Mouse (Mus musculus) intestine, embryonic 16.5 days (tissue): ENCODE data around the gene Ddx52. TPM values are rescaled to one million over a fixed set of nuclear protein-coding genes. Genes with fewer than 3 reads are reported as not detected.

Experiments used
- ATAC-seq: fragments of 200-750 bp; cut with Nextera tagmentation; 2 replicates; pipeline ENCODE4 v1.8.0; 2017; ENCODE audit warnings: moderate TSS enrichment, moderate library complexity
- H3K27ac ChIP-seq: fragments of 300-500 bp; sonication (generic); 2 replicates; pipeline ENCODE4 v1.5.1; 2014; ENCODE audit warnings: mild to moderate bottlenecking, low read length
- H3K27me3 ChIP-seq: fragments of 300-500 bp; sonication (generic); replicated peaks from 2 replicates; pipeline ENCODE4 v1.6.1; 2014; ENCODE audit warnings: low read length, control low read depth, mixed read lengths; ENCODE audit not compliant: control insufficient read depth, insufficient read depth
- H3K36me3 ChIP-seq: fragments of 300-500 bp; sonication (generic); 2 replicates; pipeline ENCODE4 v1.6.1; 2014; ENCODE audit warnings: low read length, control low read depth; ENCODE audit not compliant: control insufficient read depth, insufficient read depth
- H3K4me1 ChIP-seq: fragments of 300-500 bp; sonication (generic); 2 replicates; pipeline ENCODE4 v1.6.1; 2014; ENCODE audit warnings: low read length, control low read depth, mixed read lengths; ENCODE audit not compliant: control insufficient read depth, insufficient read depth
- H3K4me2 ChIP-seq: fragments of 300-500 bp; sonication (generic); 2 replicates; pipeline ENCODE4 v1.6.1; 2014; ENCODE audit warnings: low read depth, low read length, control low read depth
- H3K4me3 ChIP-seq: fragments of 300-500 bp; sonication (generic); 2 replicates; pipeline ENCODE4 v1.5.1; 2014; ENCODE audit warnings: mild to moderate bottlenecking, low read length
- H3K9ac ChIP-seq: fragments of 300-500 bp; sonication (generic); 2 replicates; pipeline ENCODE4 v1.6.1; 2014; ENCODE audit warnings: low read depth, low read length
- H3K9me3 ChIP-seq: fragments of 300-500 bp; sonication (generic); 2 replicates; pipeline ENCODE4 v1.6.1; 2016; ENCODE audit warnings: low read length, control low read depth; ENCODE audit not compliant: control insufficient read depth
- WGBS: fragments of 180-500 bp; shearing (Covaris S2); extraction: QIAGEN DNeasy Blood & Tissue Kit; methylation state at CpG from one replicate; pipeline ENCODE4 v1.1.7; 2014; 5-methylcytosine and 5-hydroxymethylcytosine counted together
- polyA plus RNA-seq: library from polyadenylated mRNA; unstranded; fragments of >200 nt; fragmentation: Nextera tagmentation; extraction: Ambion mirVana; gene quantifications from 2 replicates; pipeline ENCODE4 v1.2.1, GENCODE M21; 2015

Gene Ddx52
- polyA plus RNA-seq, 1 experiment from 2014 or later, result 23.8 TPM

GRCm38 (mm10) chr11:83991701-83992100 is 49.8 kb downstream of the Ddx52 start:
- H3K36me3 ChIP-seq, result no peaks in the 10 kb centered on the region; the same call in 1 of the 2 replicates
- no peak for ATAC-seq
- H3K4me2 ChIP-seq, result no peak overlapping the region
- H3K4me3 ChIP-seq, result no peak overlapping the region
- 69% methylated on average over 4 of the region's 4 CpGs for WGBS
- H3K4me1 ChIP-seq, result no peaks in the 10 kb centered on the region
- H3K27me3 ChIP-seq, result no peaks in the 10 kb centered on the region
- no peaks in the 10 kb centered on the region for H3K9me3 ChIP-seq
- H3K9ac ChIP-seq, result no peak overlapping the region
- H3K27ac ChIP-seq, result no peak overlapping the region

GRCm38 (mm10) chr11:83993428-83993827 is 51.6 kb downstream of the Ddx52 start:
- ATAC-seq, result no peak
- Histone ChIP-seq H3K4me2 (no peak overlapping the region), H3K36me3 (no peaks in the 10 kb centered on the region), H3K9ac (no peak overlapping the region), H3K4me1 (no peaks in the 10 kb centered on the region), H3K27ac (no peak overlapping the region), H3K9me3 (no peaks in the 10 kb centered on the region), H3K27me3 (no peaks in the 10 kb centered on the region), H3K4me3 (no peak overlapping the region)
- 58% methylated on average over 2 of the region's 2 CpGs for WGBS

GRCm38 (mm10) chr11:83994481-83994880 is 52.6 kb downstream of the Ddx52 start:
- H3K4me2 ChIP-seq, result no peak overlapping the region
- ATAC-seq, result no peak
- no peak overlapping the region for H3K4me3 ChIP-seq
- no peaks in the 10 kb centered on the region for H3K9me3 ChIP-seq
- 77% methylated on average over 3 of the region's 3 CpGs for WGBS
- no peaks in the 10 kb centered on the region for H3K36me3 ChIP-seq
- no peak overlapping the region for H3K9ac ChIP-seq
- H3K27ac ChIP-seq, result no peak overlapping the region
- no peaks in the 10 kb centered on the region for H3K4me1 ChIP-seq
- H3K27me3 ChIP-seq, result no peaks in the 10 kb centered on the region

GRCm38 (mm10) chr11:83995535-83995950 is 53.7 kb downstream of the Ddx52 start:
- no peak for ATAC-seq
- H3K4me2 ChIP-seq, result no peak overlapping the region
- H3K9ac ChIP-seq, result no peak overlapping the region
- H3K4me3 ChIP-seq, result no peak overlapping the region
- WGBS, result 87% methylated on average over 2 of the region's 2 CpGs
- no peaks in the 10 kb centered on the region for H3K27me3 ChIP-seq
- H3K9me3 ChIP-seq, result no peaks in the 10 kb centered on the region
- H3K4me1 ChIP-seq, result no peaks in the 10 kb centered on the region
- no peak overlapping the region for H3K27ac ChIP-seq
- H3K36me3 ChIP-seq, result no peaks in the 10 kb centered on the region

- no peak overlapping the region for H3K4me2 ChIP-seq
- H3K9me3 ChIP-seq, result no peaks in the 10 kb centered on the region
- no peak overlapping the region for H3K27ac ChIP-seq
- ATAC-seq, result no peak
- no peak overlapping the region for H3K9ac ChIP-seq
- no peaks in the 10 kb centered on the region for H3K27me3 ChIP-seq
- 80% methylated on average over 5 of the region's 5 CpGs for WGBS
- 0 out of 2 replicates have a peak, but pooled peaks cover 4% of the 10 kb centered on the region for H3K36me3 ChIP-seq
- H3K4me1 ChIP-seq, result no peaks in the 10 kb centered on the region
- H3K4me3 ChIP-seq, result no peak overlapping the region
Measured at GRCm38 (mm10) chr11:83997171-83997868, 55.5 kb downstream of the Ddx52 start.

GRCm38 (mm10) chr11:83998993-83999392 is 57.1 kb downstream of the Ddx52 start:
- Histone ChIP-seq H3K36me3 (0 out of 2 replicates have a peak, but pooled peaks cover 7% of the 10 kb centered on the region), H3K4me3 (no peak overlapping the region), H3K4me1 (no peaks in the 10 kb centered on the region), H3K27me3 (no peaks in the 10 kb centered on the region), H3K27ac (no peak overlapping the region), H3K4me2 (no peak overlapping the region), H3K9me3 (no peaks in the 10 kb centered on the region), H3K9ac (no peak overlapping the region)
- no peak for ATAC-seq
- 84% methylated on average over 3 of the region's 3 CpGs for WGBS

GRCm38 (mm10) chr11:83999411-83999915 is 57.6 kb downstream of the Ddx52 start:
- Histone ChIP-seq H3K4me2 (no peak overlapping the region), H3K36me3 (0 out of 2 replicates have a peak, but pooled peaks cover 7% of the 10 kb centered on the region), H3K9ac (no peak overlapping the region), H3K27ac (no peak overlapping the region), H3K4me1 (no peaks in the 10 kb centered on the region), H3K9me3 (no peaks in the 10 kb centered on the region), H3K27me3 (no peaks in the 10 kb centered on the region), H3K4me3 (no peak overlapping the region)
- ATAC-seq, result no peak
- 90% methylated on average over 4 of the region's 4 CpGs for WGBS

- H3K9ac ChIP-seq, result no peak overlapping the region
- H3K4me1 ChIP-seq, result no peaks in the 10 kb centered on the region
- 89% methylated on average over 3 of the region's 3 CpGs for WGBS
- no peaks in the 10 kb centered on the region for H3K9me3 ChIP-seq
- no peaks in the 10 kb centered on the region for H3K27me3 ChIP-seq
- H3K36me3 ChIP-seq, result 0 out of 2 replicates have a peak, but pooled peaks cover 7% of the 10 kb centered on the region
- no peak overlapping the region for H3K4me3 ChIP-seq
- H3K4me2 ChIP-seq, result no peak overlapping the region
- no peak overlapping the region for H3K27ac ChIP-seq
- no peak for ATAC-seq
Measured at GRCm38 (mm10) chr11:84001257-84001656, 59.4 kb downstream of the Ddx52 start.

- WGBS, result 84% methylated on average over 6 of the region's 6 CpGs
- no peak overlapping the region for H3K4me2 ChIP-seq
- H3K27ac ChIP-seq, result no peak overlapping the region
- no peak overlapping the region for H3K9ac ChIP-seq
- 0 out of 2 replicates have a peak, but pooled peaks cover 9% of the 10 kb centered on the region for H3K36me3 ChIP-seq
- H3K27me3 ChIP-seq, result no peaks in the 10 kb centered on the region
- no peaks in the 10 kb centered on the region for H3K4me1 ChIP-seq
- H3K4me3 ChIP-seq, result no peak overlapping the region
- no peaks in the 10 kb centered on the region for H3K9me3 ChIP-seq
- no peak for ATAC-seq
Measured at GRCm38 (mm10) chr11:84003986-84004385, 62.1 kb downstream of the Ddx52 start.
